Mouse (Mus musculus) thymus, postnatal 4 days (tissue): Measurements from ENCODE around the gene C1qb.

ENCODE experiments used
- DNase-seq: peaks from one replicate; pipeline ENCODE4 v3.0.0; 2021

Gene C1qb

DNA sequence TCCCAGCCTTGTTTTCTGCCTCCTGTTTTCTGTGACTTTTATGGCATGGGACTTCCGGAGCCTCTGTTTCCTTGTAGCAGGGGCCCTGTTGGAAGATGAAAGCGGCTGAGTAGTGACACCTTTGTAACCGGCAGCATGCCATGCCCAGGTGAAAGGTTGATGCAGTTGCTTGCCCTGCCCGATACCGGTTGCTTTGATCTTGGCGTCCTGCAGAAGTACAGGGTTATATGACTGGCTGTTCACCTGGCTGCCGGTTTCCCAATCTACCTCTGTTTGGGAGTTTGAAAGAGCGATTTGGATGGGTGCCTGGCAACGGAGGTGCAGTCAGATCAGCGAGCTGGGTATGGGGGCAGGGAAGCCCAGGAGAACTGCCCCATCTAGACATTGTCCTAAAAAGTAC, 43.2 kb downstream of the C1qb start:
- DNase-seq = no peak

DNA sequence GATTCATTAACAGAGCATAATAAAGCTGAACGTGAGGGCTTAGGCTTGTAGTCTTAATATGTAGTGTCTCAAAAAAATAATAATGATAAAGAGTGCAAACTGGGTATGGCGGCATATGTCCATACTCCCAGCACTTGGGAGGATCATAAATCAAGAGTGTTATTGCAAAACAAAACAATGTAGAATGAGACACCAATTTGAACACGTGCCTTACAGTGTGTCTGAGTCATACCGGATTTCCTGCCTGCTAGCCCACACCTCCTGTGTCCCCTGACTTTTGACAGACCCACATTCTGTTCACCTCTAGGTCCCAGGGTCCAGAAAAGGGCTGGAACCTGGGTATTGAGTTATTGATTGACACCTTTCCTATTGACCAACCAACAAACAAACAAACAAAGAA, 44.0 kb downstream of the C1qb start:
- no peak for DNase-seq

DNA sequence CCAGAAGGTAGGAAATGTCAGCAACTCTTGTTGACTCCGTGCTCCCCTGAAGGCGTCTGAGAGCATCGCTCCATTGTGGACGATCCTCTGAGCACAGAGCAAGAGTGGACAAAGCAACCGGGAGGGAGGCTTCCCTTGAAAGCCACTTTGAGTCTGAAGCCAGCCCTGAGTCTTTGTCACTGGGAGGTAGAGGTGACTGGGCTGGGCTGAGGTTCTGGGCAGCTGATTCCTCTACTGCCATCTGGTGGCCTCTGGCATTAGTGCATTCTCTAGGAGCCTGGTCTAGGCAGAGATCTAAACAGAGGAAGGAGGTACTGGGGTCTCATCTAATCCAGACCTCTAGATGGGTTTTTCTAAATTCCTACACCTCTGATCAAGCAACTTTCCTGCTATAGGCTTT, 44.9 kb downstream of the C1qb start:
- peak; percentile 91 for DNase-seq

DNA sequence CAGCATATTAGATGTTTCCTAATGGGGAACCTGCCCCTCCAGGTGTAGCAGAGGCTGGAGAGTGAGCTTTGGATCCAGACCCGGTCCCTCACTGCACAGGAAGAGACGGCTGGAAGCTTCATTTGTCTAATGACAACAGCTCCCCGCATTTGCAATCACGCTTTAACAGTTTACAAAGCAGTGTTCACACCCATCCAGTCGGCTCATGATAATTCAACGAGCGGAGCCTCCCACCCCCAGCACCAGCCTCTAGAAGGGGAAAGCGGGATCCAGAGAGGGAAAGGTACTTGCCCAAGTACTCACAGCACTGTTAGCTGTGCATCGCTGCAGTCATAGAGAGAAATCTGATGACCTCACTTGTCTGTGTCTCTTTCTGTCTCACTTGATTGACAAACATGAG, 47.5 kb downstream of the C1qb start:
- DNase-seq = no peak

DNA sequence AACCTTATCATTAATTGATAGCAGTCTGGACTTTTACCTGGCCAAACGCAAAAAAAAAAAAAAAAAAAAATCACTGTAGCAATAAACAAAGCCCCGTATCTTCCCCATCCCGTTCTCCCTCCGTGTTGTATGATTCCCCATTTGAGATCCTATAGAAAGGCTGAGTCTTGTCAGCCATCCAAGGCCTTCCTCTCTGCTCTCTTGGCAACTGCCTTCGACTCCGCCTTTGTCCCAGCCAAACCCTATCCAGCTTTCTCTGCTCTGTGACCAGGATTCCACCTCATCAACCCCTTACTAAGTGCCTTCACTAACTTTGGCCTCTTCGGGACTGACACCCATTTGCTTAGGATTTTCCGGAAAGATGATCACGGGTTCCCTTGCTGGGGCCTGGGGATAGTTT, 48.0 kb downstream of the C1qb start:
- no peak for DNase-seq

DNA sequence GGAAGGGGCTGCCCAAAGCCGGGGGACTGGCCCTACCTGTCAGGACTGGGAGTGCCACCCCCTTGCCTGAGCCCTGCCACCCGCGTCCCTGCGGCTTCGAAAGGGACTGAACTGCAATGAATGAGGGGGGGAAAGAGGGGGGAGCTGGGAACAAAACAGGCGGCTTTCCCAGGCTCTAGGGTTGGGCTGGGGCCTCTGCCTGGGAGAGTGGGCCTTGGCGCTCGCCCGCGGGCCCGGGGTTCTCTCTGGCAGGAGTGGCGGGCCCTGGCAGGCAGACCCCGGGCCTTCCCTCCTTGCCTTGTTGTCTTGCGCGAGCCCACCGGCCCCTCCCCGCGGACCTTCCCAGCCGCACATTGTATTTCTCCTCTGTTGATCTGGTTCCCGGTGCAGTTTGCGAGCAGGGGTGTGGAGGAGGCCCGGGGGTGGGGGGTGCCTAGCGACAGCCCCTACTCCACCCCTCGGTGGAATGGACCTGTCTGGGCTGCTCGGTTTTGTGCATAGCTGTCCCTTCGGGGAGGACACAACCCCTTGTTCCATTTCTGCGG, 49.5 kb downstream of the C1qb start:
- DNase-seq = no peak

DNA sequence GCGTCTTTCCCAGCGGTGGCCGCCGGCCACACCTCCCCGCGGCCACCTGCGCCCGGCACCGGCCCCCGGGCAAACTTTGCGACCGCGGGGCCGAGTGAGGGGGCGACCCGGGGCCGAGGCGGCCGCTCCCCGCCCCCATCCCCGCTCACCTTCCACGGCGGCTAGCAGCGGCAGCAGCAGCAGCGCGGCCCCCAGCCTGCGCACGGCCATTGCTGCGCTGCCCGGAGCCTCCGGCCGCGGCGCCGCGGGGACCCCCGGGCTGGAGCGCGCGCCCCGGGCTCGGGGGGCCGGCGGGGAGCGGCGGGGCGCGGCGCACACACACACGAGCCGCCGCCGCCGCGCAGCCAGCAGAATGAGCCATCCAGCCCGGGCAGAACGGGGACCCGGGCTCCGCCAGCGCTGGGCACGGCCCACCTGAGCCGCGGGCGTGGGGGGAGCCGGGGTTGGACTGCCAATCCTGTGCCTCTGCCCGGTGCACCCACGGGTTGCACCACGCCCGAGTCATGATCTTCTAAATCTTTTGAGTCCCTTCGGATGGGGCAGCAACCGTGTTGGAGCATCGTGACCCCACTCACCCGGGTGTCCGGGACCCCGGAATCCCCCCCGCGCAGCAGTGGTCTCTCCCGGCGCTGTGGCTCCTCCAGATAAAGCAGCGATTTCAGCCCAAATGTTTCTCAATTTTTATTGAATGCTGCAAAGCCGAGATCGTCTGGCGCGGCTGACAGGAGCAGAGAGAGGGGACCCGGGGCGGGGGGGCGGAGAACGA, 50.2 kb downstream of the C1qb start, which contains the start of gene Ephb2:
TSS of gene Ephb2 (minus strand) at position 368 of the 766 bp plus-strand sequence.
- peak; percentile 90 for DNase-seq

DNA sequence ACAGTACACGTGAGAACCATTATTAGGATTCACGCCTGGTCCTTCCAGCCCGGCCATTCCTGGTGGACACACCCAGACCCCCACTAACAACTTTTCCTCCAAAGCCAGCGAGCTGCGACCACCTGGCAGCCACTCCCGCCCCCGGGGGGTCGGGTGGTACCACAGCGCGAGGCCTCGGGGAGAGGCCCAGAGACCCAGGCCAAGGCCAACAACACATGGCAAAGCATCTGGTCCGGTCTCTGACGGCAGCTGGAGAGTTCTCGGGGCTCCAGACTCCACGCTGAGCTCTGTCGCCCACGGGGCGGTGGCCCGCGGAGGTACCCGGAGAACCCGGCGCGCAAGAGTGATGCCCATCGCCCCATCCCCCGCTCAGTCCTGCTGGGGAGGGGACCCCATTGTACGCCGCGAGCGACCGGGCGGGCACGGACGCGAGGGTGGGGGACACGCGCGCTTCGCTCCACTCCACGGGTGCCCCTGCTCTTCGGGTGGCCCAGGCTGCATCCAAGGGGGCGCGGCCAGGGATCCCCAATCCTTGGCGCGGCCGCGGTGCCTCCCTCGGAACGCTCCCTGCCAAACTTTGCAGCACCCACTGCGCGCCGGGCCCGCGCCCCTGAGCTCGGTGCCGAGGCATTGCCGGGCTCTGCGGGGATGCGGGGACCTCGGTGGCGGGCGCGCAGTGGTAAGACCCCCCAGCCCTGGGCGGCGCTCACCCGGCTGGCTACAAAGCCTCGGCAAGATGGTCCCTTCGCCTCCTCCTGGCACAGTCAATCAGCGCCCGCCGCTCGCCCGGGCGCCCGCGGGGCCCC, 51.0 kb downstream of the C1qb start:
- DNase-seq = peak; percentile 68

DNA sequence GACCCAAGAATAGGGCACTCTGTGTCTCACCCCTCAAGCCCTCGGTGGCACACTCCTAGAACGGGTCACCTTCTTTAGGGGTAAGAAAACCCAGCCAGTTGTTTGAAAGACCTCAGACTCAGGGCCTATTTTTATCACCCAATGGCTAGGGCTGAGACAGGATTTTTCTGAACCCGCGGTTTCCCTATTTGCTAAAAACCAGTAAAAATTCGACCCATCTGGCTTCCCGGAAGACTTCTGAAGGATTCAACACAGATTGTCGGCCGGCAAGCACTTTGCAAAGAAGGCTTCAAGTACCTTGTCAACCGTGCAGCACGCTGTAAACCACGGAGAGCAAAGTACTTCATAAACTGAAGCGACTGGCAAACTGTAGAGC, 51.6 kb downstream of the C1qb start:
- DNase-seq = no peak

DNA sequence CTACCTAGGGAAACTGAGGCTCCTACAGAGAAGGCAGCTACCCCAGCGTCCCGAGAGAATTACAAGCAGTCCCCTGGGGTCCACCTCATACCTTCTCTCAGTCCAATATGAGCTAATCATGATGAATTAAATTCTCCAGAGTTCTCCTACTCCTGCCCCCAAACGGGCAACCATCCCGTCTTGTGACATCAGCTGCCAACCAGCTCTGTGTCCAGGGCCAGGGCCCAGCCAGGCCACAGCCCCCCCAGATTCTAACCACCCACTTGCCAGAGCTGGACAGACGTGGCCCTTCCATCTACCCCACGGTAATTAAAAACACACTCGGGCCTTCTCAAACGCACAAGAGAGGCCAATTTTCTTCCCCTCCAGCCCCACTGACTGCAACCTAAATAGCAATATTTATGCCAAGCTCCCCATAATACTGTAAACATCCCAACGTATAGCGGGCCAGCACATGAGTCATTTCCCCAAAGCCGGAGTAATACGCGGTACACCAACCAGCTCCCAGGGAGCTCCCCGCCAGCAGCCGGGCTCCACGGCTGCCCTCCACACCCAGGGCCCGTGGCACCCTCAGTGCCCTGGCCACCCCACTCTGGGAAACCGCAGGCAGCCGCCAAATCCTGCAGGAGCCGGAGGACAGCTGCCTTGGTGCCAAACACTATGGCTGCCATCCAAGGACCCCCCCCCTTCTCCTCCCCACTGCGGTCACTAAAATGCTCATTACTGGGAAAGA, 52.2 kb downstream of the C1qb start:
- DNase-seq = no peak

DNA sequence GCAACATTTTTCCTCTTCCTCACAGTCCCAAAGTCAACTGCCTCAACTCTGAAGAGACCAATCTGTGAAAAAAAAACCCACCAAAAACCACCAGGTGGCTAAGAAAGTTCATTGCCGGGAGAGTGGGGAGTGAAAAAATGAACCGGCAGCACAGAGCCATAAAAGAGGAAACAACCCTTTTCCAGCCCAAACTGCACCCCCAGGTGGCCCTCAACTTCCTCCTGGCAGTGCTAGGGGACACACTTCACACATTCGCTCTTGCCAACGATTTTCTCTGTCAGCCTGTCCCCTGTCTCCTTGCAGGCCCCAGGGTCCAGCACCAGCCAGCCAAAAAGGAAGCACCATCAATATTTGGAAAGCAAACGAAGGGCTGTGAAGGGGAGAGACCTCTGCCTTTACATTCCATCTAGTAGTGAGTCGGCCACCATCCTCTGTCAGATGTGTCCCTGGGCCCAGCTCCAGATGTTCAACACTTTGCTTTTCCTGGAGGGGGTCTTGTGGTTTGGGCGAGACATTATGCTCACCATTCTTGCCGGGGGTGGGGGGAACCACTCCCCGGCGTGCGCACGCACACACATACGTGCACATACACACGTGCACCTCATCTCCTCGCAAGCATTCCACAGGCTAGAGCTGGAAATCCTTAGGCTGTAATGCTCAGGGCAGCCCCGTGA, 53.3 kb downstream of the C1qb start:
- DNase-seq = peak; percentile 58

DNA sequence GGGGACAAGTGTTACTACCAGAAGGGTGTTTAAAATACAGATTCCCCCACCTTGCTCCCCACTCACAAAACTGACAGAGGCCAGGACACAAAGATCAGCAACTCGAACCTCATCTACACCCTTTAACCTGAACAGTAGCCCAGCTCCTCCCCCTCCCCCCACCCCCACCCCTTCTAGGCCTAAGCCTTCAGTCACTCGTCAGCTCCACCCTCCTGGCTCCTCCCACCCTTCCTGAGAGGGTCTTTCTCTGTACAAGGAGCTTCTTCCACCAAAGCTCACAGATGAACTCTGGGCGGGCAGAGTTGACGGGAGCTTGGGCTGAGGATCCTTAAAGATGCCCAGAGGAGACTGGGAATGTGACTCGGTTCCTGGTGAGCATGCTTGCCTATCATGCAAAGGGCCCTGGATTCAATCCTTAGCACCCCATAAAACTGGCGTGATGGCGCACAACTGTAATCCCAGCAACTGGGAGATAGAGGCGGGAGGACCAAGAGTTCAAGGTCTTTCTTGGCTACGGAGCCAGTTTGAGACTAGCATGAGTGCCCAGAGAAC, 55.6 kb downstream of the C1qb start:
- DNase-seq = peak; percentile 53
